Mouse (Mus musculus) embryonic facial prominence, embryonic 11.5 days (tissue): ENCODE measurements around the gene Hoxb13. TPM values are rescaled to one million over a fixed set of nuclear protein-coding genes. Genes with fewer than 3 reads are reported as not detected.
A peak's percentile ranks its signal among the peaks of the same experiment; 100 is the strongest.

Experiments used
- ATAC-seq: fragments of 200-750 bp; cut with Nextera tagmentation; replicated peaks from 2 replicates; pipeline ENCODE4 v1.8.0; 2017; ENCODE audit warnings: low read depth; ENCODE audit not compliant: insufficient number of reproducible peaks, low FRiP score, low TSS enrichment
- DNase-seq: peaks from one replicate; pipeline ENCODE4 v3.0.0-alpha.2; 2015; ENCODE audit warnings: low spot score
- H3K27ac ChIP-seq: fragments of 300-500 bp; sonication (generic); replicated peaks from 2 replicates; pipeline ENCODE4 v1.5.1; 2014; ENCODE audit warnings: mild to moderate bottlenecking, low read depth, low read length, control low read depth
- H3K27me3 ChIP-seq: fragments of 300-500 bp; sonication (generic); 2 replicates; pipeline ENCODE4 v1.6.1; 2014; ENCODE audit warnings: mild to moderate bottlenecking, low read length, moderate library complexity, mixed read lengths; ENCODE audit not compliant: control insufficient read depth, insufficient read depth
- H3K36me3 ChIP-seq: fragments of 300-500 bp; sonication (generic); replicated peaks from 2 replicates; pipeline ENCODE4 v1.6.1; 2014; ENCODE audit warnings: low read depth, mild to moderate bottlenecking, low read length, moderate library complexity, mixed read lengths; ENCODE audit not compliant: control insufficient read depth, insufficient read depth
- H3K4me1 ChIP-seq: fragments of 300-500 bp; sonication (generic); 2 replicates; pipeline ENCODE4 v1.6.1; 2014; ENCODE audit warnings: low read length, mixed read lengths; ENCODE audit not compliant: control insufficient read depth, insufficient read depth
- H3K4me2 ChIP-seq: fragments of 300-500 bp; sonication (generic); 2 replicates; pipeline ENCODE4 v1.6.1; 2014; ENCODE audit warnings: low read depth, mild to moderate bottlenecking, control low read depth, low read length, moderate library complexity
- H3K4me3 ChIP-seq: fragments of 300-500 bp; sonication (generic); 2 replicates; pipeline ENCODE4 v1.5.1; 2014; ENCODE audit warnings: low read depth, low read length, control low read depth
- H3K9ac ChIP-seq: fragments of 300-500 bp; sonication (generic); replicated peaks from 2 replicates; pipeline ENCODE4 v1.6.1; 2014; ENCODE audit warnings: mild to moderate bottlenecking, control low read depth, low read length
- H3K9me3 ChIP-seq: fragments of 300-500 bp; sonication (generic); replicated peaks from 2 replicates; pipeline ENCODE4 v1.6.1; 2016; ENCODE audit warnings: mild to moderate bottlenecking, low read length, inconsistent platforms, mixed read lengths; ENCODE audit not compliant: control insufficient read depth
- WGBS: fragments of 180-500 bp; shearing (Covaris S2); extraction: QIAGEN DNeasy Blood & Tissue Kit; methylation state at CpG from one replicate; pipeline ENCODE4 v1.1.7; 2014; 5-methylcytosine and 5-hydroxymethylcytosine counted together
- polyA plus RNA-seq: library from polyadenylated mRNA; unstranded; fragments of >200 nt; fragmentation: Nextera tagmentation; extraction: Ambion mirVana; gene quantifications from 2 replicates; pipeline ENCODE4 v1.2.1, GENCODE M21; 2014

The Hoxb13 gene
- polyA plus RNA-seq, 1 experiment from 2014 or later, result not detected

- Histone ChIP-seq H3K4me3 (no peak overlapping the region), H3K27me3 (peaks cover 89% of the 10 kb centered on the region), H3K36me3 (no peaks in the 10 kb centered on the region), H3K9ac (no peak overlapping the region), H3K27ac (no peak overlapping the region), H3K4me1 (no peaks in the 10 kb centered on the region), H3K9me3 (no peaks in the 10 kb centered on the region), H3K4me2 (no peak overlapping the region)
- ATAC-seq (no peak), DNase-seq (no peak)
- WGBS, result 1% methylated on average over 8 of the region's 8 CpGs
These were observed 15.8 kb upstream of the Hoxb13 start for GRCm38 (mm10) chr11:96178356-96178755.

GRCm38 (mm10) chr11:96178911-96179503 lies 15.1 kb upstream of the Hoxb13 start:
- H3K9ac ChIP-seq, result no peak overlapping the region
- H3K27ac ChIP-seq, result no peak overlapping the region
- H3K27me3 ChIP-seq, result peaks cover 87% of the 10 kb centered on the region
- no peak overlapping the region for H3K4me3 ChIP-seq
- H3K9me3 ChIP-seq, result no peaks in the 10 kb centered on the region
- no peaks in the 10 kb centered on the region for H3K4me1 ChIP-seq
- no peaks in the 10 kb centered on the region for H3K36me3 ChIP-seq
- no peak overlapping the region for H3K4me2 ChIP-seq
- no peak for ATAC-seq
- WGBS, result 0% methylated on average over 6 of the region's 6 CpGs
- no peak for DNase-seq

GRCm38 (mm10) chr11:96181061-96181460 lies 13.1 kb upstream of the Hoxb13 start:
- no peak overlapping the region for H3K27ac ChIP-seq
- ATAC-seq (no peak), DNase-seq (no peak)
- no peak overlapping the region for H3K4me3 ChIP-seq
- H3K27me3 ChIP-seq, result peaks cover 87% of the 10 kb centered on the region
- H3K36me3 ChIP-seq, result no peaks in the 10 kb centered on the region
- H3K4me2 ChIP-seq, result no peak overlapping the region
- no peaks in the 10 kb centered on the region for H3K4me1 ChIP-seq
- no peak overlapping the region for H3K9ac ChIP-seq
- WGBS, result 20% methylated on average over 4 of the region's 4 CpGs
- no peaks in the 10 kb centered on the region for H3K9me3 ChIP-seq

- Histone ChIP-seq H3K27me3 (peaks cover 88% of the 10 kb centered on the region), H3K27ac (no peak overlapping the region), H3K4me1 (no peaks in the 10 kb centered on the region), H3K4me2 (no peak overlapping the region), H3K9ac (no peak overlapping the region), H3K9me3 (no peaks in the 10 kb centered on the region), H3K36me3 (no peaks in the 10 kb centered on the region), H3K4me3 (no peak overlapping the region)
- no peak for DNase-seq
- ATAC-seq, result no peak
These were observed 9.9 kb upstream of the Hoxb13 start for GRCm38 (mm10) chr11:96184233-96184632.

- WGBS, result 16% methylated on average over 4 of the region's 4 CpGs
- no peaks in the 10 kb centered on the region for H3K9me3 ChIP-seq
- no peak overlapping the region for H3K27ac ChIP-seq
- no peak overlapping the region for H3K4me2 ChIP-seq
- no peak overlapping the region for H3K4me3 ChIP-seq
- DNase-seq, result no peak
- H3K27me3 ChIP-seq, result peaks cover 86% of the 10 kb centered on the region
- no peaks in the 10 kb centered on the region for H3K4me1 ChIP-seq
- no peak overlapping the region for H3K9ac ChIP-seq
- H3K36me3 ChIP-seq, result no peaks in the 10 kb centered on the region
- no peak for ATAC-seq
These were observed 6.8 kb upstream of the Hoxb13 start for GRCm38 (mm10) chr11:96187321-96187720.

GRCm38 (mm10) chr11:96189810-96190522 lies 4.2 kb upstream of the Hoxb13 start:
- ATAC-seq (no peak), DNase-seq (no peak)
- Histone ChIP-seq H3K4me3 (no peak overlapping the region), H3K4me1 (no peaks in the 10 kb centered on the region), H3K4me2 (no peak overlapping the region), H3K27me3 (peaks cover 94% of the 10 kb centered on the region), H3K9ac (no peak overlapping the region), H3K9me3 (no peaks in the 10 kb centered on the region), H3K36me3 (no peaks in the 10 kb centered on the region), H3K27ac (no peak overlapping the region)
- under 1% methylated on average over 28 of the region's 28 CpGs for WGBS

GRCm38 (mm10) chr11:96191132-96191531 lies 3.0 kb upstream of the Hoxb13 start:
- H3K36me3 ChIP-seq, result no peaks in the 10 kb centered on the region
- H3K4me3 ChIP-seq, result no peak overlapping the region
- no peak overlapping the region for H3K4me2 ChIP-seq
- peaks cover 94% of the 10 kb centered on the region for H3K27me3 ChIP-seq
- ATAC-seq (no peak), DNase-seq (no peak)
- WGBS, result 4% methylated on average over 5 of the region's 5 CpGs
- no peaks in the 10 kb centered on the region for H3K9me3 ChIP-seq
- H3K9ac ChIP-seq, result no peak overlapping the region
- no peaks in the 10 kb centered on the region for H3K4me1 ChIP-seq
- H3K27ac ChIP-seq, result no peak overlapping the region

- Histone ChIP-seq H3K27me3 (peaks cover 94% of the 10 kb centered on the region), H3K27ac (no peak overlapping the region), H3K4me1 (no peaks in the 10 kb centered on the region), H3K4me3 (no peak overlapping the region), H3K36me3 (no peaks in the 10 kb centered on the region), H3K4me2 (0 out of 2 replicates have a peak overlapping the region, but pooled peaks have one; percentile 2), H3K9ac (no peak overlapping the region), H3K9me3 (no peaks in the 10 kb centered on the region)
- WGBS, result 0% methylated on average over 10 of the region's 10 CpGs
- no peak for DNase-seq
- no peak for ATAC-seq
These were observed 240 bp downstream of the Hoxb13 start for GRCm38 (mm10) chr11:96194401-96194710.
